Mouse (Mus musculus): ENCODE results near the gene F2rl2. TPM values are rescaled to one million over a fixed set of nuclear protein-coding genes. Genes with fewer than 3 reads are reported as not detected.
A peak's percentile ranks its signal among the peaks of the same experiment; 100 is the strongest.

F2rl2 gene
- 0.87 and 0.94 TPM in 2 replicates for polyA plus RNA-seq (2015; fragmentation: Nextera tagmentation; extraction: Ambion mirVana)

GRCm38 (mm10) chr13:95696654-95697163 is at the start of gene F2rl2:
Gene F2rl2 (plus strand): TSS chr13:95696853.
- Histone ChIP-seq H3K4me2 (no peak within 1 kb of the TSS), H3K36me3 (no peaks in the 10 kb centered on the region), H3K27me3 (no peaks in the 10 kb centered on the region), H3K27ac (peak within 1 kb of the TSS; percentile 61; the same call in 1 of the 2 replicates), H3K9me3 (no peaks in the 10 kb centered on the region), H3K4me3 (no peak within 1 kb of the TSS), H3K4me1 (peaks cover 9% of the 10 kb centered on the region; the same call in 1 of the 2 replicates), H3K9ac (no peak within 1 kb of the TSS)
- peak; percentile 64; the same call in 1 of the 2 replicates for ATAC-seq (ENCODE audit: borderline replicate concordance, extremely low read depth, low FRiP score, low TSS enrichment)
- 38% methylated on average over 4 of the region's 4 CpGs for WGBS

- H3K4me3 ChIP-seq: no peak overlapping the region
- H3K27ac ChIP-seq: no peak overlapping the region
Observed at GRCm38 (mm10) chr13:95647248-95647647, 49.4 kb upstream of the F2rl2 start.

GRCm38 (mm10) chr13:95649941-95650340 is 46.7 kb upstream of the F2rl2 start:
- no peak overlapping the region for H3K4me2 ChIP-seq
- H3K9me3 ChIP-seq: no peaks in the 10 kb centered on the region
- no peaks in the 10 kb centered on the region for H3K36me3 ChIP-seq
- H3K27ac ChIP-seq: no peak overlapping the region
- ATAC-seq (ENCODE audit: borderline replicate concordance, extremely low read depth, low FRiP score, low TSS enrichment): no peak
- H3K9ac ChIP-seq: no peak overlapping the region
- no peak overlapping the region for H3K4me3 ChIP-seq
- no peaks in the 10 kb centered on the region for H3K27me3 ChIP-seq
- 79% methylated on average over 3 of the region's 3 CpGs for WGBS
- H3K4me1 ChIP-seq: no peaks in the 10 kb centered on the region

More at GRCm38 (mm10) chr13:95647248-95647647, 49.4 kb upstream of the F2rl2 start:
- no peak for ATAC-seq (ENCODE audit: borderline replicate concordance, extremely low read depth, low FRiP score, low TSS enrichment)
- 60% methylated on average over 4 of the region's 4 CpGs for WGBS
- no peaks in the 10 kb centered on the region for H3K27me3 ChIP-seq
- no peaks in the 10 kb centered on the region for H3K36me3 ChIP-seq
- H3K9me3 ChIP-seq: no peaks in the 10 kb centered on the region
- no peak overlapping the region for H3K4me2 ChIP-seq
- H3K4me1 ChIP-seq: no peaks in the 10 kb centered on the region
- H3K9ac ChIP-seq: no peak overlapping the region

GRCm38 (mm10) chr13:95651870-95652668 is 44.6 kb upstream of the F2rl2 start:
- no peak overlapping the region for H3K4me2 ChIP-seq
- H3K9ac ChIP-seq: no peak overlapping the region
- H3K4me1 ChIP-seq: 0 out of 2 replicates have a peak, but pooled peaks cover 1% of the 10 kb centered on the region
- no peaks in the 10 kb centered on the region for H3K27me3 ChIP-seq
- 78% methylated on average over 7 of the region's 7 CpGs for WGBS
- no peaks in the 10 kb centered on the region for H3K36me3 ChIP-seq
- no peak for ATAC-seq (ENCODE audit: borderline replicate concordance, extremely low read depth, low FRiP score, low TSS enrichment)
- no peak overlapping the region for H3K4me3 ChIP-seq
- no peak overlapping the region for H3K27ac ChIP-seq
- H3K9me3 ChIP-seq: no peaks in the 10 kb centered on the region

GRCm38 (mm10) chr13:95653696-95654095 is 43.0 kb upstream of the F2rl2 start:
- ATAC-seq (ENCODE audit: borderline replicate concordance, extremely low read depth, low FRiP score, low TSS enrichment): no peak
- no peak overlapping the region for H3K4me3 ChIP-seq
- no peaks in the 10 kb centered on the region for H3K9me3 ChIP-seq
- 66% methylated on average over 4 of the region's 4 CpGs for WGBS
- no peak overlapping the region for H3K9ac ChIP-seq
- H3K4me2 ChIP-seq: no peak overlapping the region
- H3K4me1 ChIP-seq: 0 out of 2 replicates have a peak, but pooled peaks cover 7% of the 10 kb centered on the region
- H3K27me3 ChIP-seq: no peaks in the 10 kb centered on the region
- H3K36me3 ChIP-seq: no peaks in the 10 kb centered on the region
- H3K27ac ChIP-seq: no peak overlapping the region

GRCm38 (mm10) chr13:95655284-95655683 is 41.4 kb upstream of the F2rl2 start:
- Histone ChIP-seq H3K9ac (no peak overlapping the region), H3K9me3 (no peaks in the 10 kb centered on the region), H3K4me1 (0 out of 2 replicates have a peak, but pooled peaks cover 7% of the 10 kb centered on the region), H3K27ac (peak overlapping the region; percentile 21), H3K36me3 (no peaks in the 10 kb centered on the region), H3K4me2 (no peak overlapping the region), H3K27me3 (no peaks in the 10 kb centered on the region), H3K4me3 (no peak overlapping the region)
- peak; percentile 85; the same call in 1 of the 2 replicates for ATAC-seq (ENCODE audit: borderline replicate concordance, extremely low read depth, low FRiP score, low TSS enrichment)
- WGBS: 27% methylated on average over 9 of the region's 9 CpGs

- H3K4me2 ChIP-seq: no peak overlapping the region
- H3K27me3 ChIP-seq: no peaks in the 10 kb centered on the region
- H3K36me3 ChIP-seq: no peaks in the 10 kb centered on the region
- peak; percentile 41; the same call in 1 of the 2 replicates for ATAC-seq (ENCODE audit: borderline replicate concordance, extremely low read depth, low FRiP score, low TSS enrichment)
- no peak overlapping the region for H3K27ac ChIP-seq
- H3K9me3 ChIP-seq: no peaks in the 10 kb centered on the region
- H3K4me1 ChIP-seq: 0 out of 2 replicates have a peak, but pooled peaks cover 7% of the 10 kb centered on the region
- 51% methylated on average over 9 of the region's 9 CpGs for WGBS
- H3K9ac ChIP-seq: no peak overlapping the region
- H3K4me3 ChIP-seq: no peak overlapping the region
Observed at GRCm38 (mm10) chr13:95657171-95657570, 39.5 kb upstream of the F2rl2 start.

GRCm38 (mm10) chr13:95659432-95659831 is 37.2 kb upstream of the F2rl2 start:
- Histone ChIP-seq H3K4me3 (no peak overlapping the region), H3K4me2 (no peak overlapping the region), H3K36me3 (no peaks in the 10 kb centered on the region), H3K9ac (no peak overlapping the region), H3K27ac (no peak overlapping the region), H3K27me3 (no peaks in the 10 kb centered on the region), H3K9me3 (no peaks in the 10 kb centered on the region), H3K4me1 (0 out of 2 replicates have a peak, but pooled peaks cover 7% of the 10 kb centered on the region)
- no peak for ATAC-seq (ENCODE audit: borderline replicate concordance, extremely low read depth, low FRiP score, low TSS enrichment)
- WGBS: 67% methylated on average over 7 of the region's 7 CpGs

GRCm38 (mm10) chr13:95663834-95664233 is 32.8 kb upstream of the F2rl2 start:
- no peak overlapping the region for H3K9ac ChIP-seq
- H3K4me1 ChIP-seq: no peaks in the 10 kb centered on the region
- no peak overlapping the region for H3K4me2 ChIP-seq
- H3K27ac ChIP-seq: no peak overlapping the region
- no peaks in the 10 kb centered on the region for H3K27me3 ChIP-seq
- H3K9me3 ChIP-seq: no peaks in the 10 kb centered on the region
- no peaks in the 10 kb centered on the region for H3K36me3 ChIP-seq
- WGBS: 94% methylated on average over 4 of the region's 4 CpGs
- no peak for ATAC-seq (ENCODE audit: borderline replicate concordance, extremely low read depth, low FRiP score, low TSS enrichment)
- H3K4me3 ChIP-seq: no peak overlapping the region

GRCm38 (mm10) chr13:95665644-95666356 is 30.9 kb upstream of the F2rl2 start:
- no peak for ATAC-seq (ENCODE audit: borderline replicate concordance, extremely low read depth, low FRiP score, low TSS enrichment)
- Histone ChIP-seq H3K4me3 (no peak overlapping the region), H3K27ac (no peak overlapping the region), H3K36me3 (no peaks in the 10 kb centered on the region), H3K9me3 (no peaks in the 10 kb centered on the region), H3K4me2 (no peak overlapping the region), H3K9ac (no peak overlapping the region), H3K27me3 (no peaks in the 10 kb centered on the region), H3K4me1 (no peaks in the 10 kb centered on the region)
- WGBS: 82% methylated on average over 13 of the region's 13 CpGs

- ATAC-seq (ENCODE audit: borderline replicate concordance, extremely low read depth, low FRiP score, low TSS enrichment): no peak
- Histone ChIP-seq H3K27me3 (no peaks in the 10 kb centered on the region), H3K4me1 (0 out of 2 replicates have a peak, but pooled peaks cover 2% of the 10 kb centered on the region), H3K9ac (no peak overlapping the region), H3K4me3 (no peak overlapping the region), H3K27ac (no peak overlapping the region), H3K9me3 (no peaks in the 10 kb centered on the region), H3K36me3 (no peaks in the 10 kb centered on the region), H3K4me2 (no peak overlapping the region)
- 27% methylated on average over 5 of the region's 7 CpGs for WGBS
Observed at GRCm38 (mm10) chr13:95667260-95667659, 29.4 kb upstream of the F2rl2 start.

Measured in lung, embryonic 15.5 days (tissue).